Mouse (Mus musculus): ENCODE data around the gene Olfr437. TPM values are rescaled to one million over a fixed set of nuclear protein-coding genes. Genes with fewer than 3 reads are reported as not detected.
"Not testable (repeated sequence)": the region's sequence is repeated elsewhere in the genome, so short reads cannot be mapped to it uniquely, and the experiment has no call there.

The Olfr437 gene
- polyA plus RNA-seq (2016; fragmentation: Nextera tagmentation; extraction: Ambion mirVana), result not detected in 2 replicates

DNA sequence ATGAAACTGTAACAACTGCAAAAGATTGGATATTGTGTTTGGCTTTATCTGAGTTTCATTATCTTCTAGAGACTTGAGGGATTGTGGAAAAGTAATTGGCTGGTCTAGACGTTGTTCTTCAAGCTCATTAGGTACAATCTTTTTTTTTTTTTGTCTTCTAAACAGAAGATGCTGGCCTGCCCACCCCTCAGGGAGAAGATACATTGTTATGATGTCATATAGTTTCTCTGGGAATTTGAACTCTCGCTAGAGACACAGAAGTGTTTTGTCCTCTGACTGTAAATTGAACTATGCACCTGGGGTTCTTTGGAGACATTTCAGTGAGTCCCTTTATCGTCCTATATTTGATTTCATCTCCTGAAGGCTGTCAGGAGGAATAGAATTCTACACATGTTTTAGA is at the start of gene Olfr437:
Olfr437 (plus strand) TSS at position 301 of the 400 bp plus-strand sequence.
- H3K36me3 ChIP-seq (replicated peaks), result no peaks in the 10 kb centered on the region
- no peak within 1 kb of the TSS for H3K27ac ChIP-seq
- DNase-seq (ENCODE audit: extremely low spot score, low spot score), result no peak
- H3K4me3 ChIP-seq, result no peak within 1 kb of the TSS
- WGBS, result 72% methylated on average over 3 of the region's 3 CpGs
- no peaks in the 10 kb centered on the region for H3K9me3 ChIP-seq
- no peaks in the 10 kb centered on the region for H3K27me3 ChIP-seq (ENCODE audit: poor library complexity, severe bottlenecking)
- H3K4me1 ChIP-seq, result no peaks in the 10 kb centered on the region

- H3K27me3 ChIP-seq (ENCODE audit: poor library complexity, severe bottlenecking); H3K4me3 ChIP-seq; DNase-seq (ENCODE audit: extremely low spot score, low spot score); H3K9me3 ChIP-seq; H3K36me3 ChIP-seq (replicated peaks); H3K4me1 ChIP-seq; H3K27ac ChIP-seq: not testable (repeated sequence)
- 93% methylated on average over 2 of the region's 2 CpGs for WGBS
Measured at GRCm38 (mm10) chr6:43146267-43146666, 16.8 kb upstream of the Olfr437 start, which contains the start of gene Olfr237-ps1. Gene Olfr237-ps1 (plus strand): TSS chr6:43146567.

DNA sequence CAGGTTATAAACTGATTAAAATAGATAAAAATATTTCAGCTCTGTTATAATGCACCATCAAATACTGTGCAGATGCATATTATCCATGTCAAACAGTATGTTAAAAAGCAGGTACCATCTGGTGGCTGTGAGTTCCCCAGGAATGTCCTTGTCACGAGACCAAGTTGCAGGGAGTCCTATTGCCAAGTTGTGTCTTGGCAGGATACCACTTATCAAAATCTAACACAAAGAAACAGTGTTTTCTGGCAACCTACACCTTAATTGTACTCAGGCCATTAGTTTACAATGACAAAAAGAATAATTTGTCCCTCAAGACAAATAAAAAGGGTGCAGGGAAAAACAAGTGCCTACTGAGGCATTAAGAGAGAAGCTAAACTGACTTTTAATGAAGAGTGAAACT is 3.6 kb upstream of the Olfr437 start:
- Histone ChIP-seq H3K36me3 (replicated peaks) (no peaks in the 10 kb centered on the region), H3K4me3 (no peak overlapping the region), H3K4me1 (no peaks in the 10 kb centered on the region), H3K9me3 (no peaks in the 10 kb centered on the region), H3K27me3 (ENCODE audit: poor library complexity, severe bottlenecking) (no peaks in the 10 kb centered on the region), H3K27ac (no peak overlapping the region)
- no peak for DNase-seq (ENCODE audit: extremely low spot score, low spot score)
- 78% methylated on average over 1 of the region's 1 CpGs for WGBS

DNA sequence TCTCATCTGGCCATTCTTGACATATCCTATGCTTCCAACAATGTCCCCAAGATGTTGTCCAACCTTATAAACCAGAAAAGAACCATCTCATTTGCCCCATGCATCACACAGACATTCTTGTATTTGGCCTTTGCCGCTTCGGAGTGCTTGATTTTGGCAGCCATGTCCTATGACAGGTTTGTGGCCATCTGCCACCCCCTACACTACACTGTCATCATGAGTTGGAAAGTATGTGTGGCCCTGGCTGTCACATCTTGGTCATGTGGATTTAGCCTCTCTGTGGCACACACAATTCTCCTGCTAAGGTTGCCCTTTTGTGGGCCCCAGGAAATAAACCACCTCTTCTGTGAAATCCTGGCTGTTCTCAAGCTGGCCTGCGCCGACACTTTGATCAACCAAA is 4.2 kb downstream of the Olfr437 start:
- no peak for DNase-seq (ENCODE audit: extremely low spot score, low spot score)
- Histone ChIP-seq H3K9me3 (no peaks in the 10 kb centered on the region), H3K36me3 (replicated peaks) (no peaks in the 10 kb centered on the region), H3K4me1 (no peaks in the 10 kb centered on the region), H3K4me3 (no peak overlapping the region), H3K27me3 (ENCODE audit: poor library complexity, severe bottlenecking) (no peaks in the 10 kb centered on the region), H3K27ac (no peak overlapping the region)
- 90% methylated on average over 4 of the region's 4 CpGs for WGBS

DNA sequence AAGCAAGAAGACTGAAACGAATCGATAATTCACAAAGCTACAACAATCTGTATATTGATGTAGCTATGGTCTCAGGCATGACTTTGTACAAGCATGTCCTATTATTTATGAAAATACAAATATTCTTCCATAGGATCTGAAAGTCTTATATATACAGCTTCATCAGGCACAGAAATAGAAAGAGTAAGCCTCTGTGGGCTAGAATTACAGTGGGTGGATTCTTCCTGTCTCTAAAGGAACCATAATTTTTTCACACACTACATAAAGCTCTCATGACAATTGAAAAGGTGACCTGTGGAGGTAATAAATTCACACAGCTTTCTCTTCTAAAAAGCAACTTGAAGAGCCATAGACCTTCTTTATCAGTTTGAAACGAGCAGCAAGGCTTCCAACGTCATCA is 8.8 kb downstream of the Olfr437 start, which contains the start of gene Olfr13:
Olfr13 (plus strand) TSS at position 301 of the 400 bp plus-strand sequence.
- WGBS, result 81% methylated on average over 4 of the region's 4 CpGs
- Histone ChIP-seq H3K27me3 (ENCODE audit: poor library complexity, severe bottlenecking) (no peaks in the 10 kb centered on the region), H3K9me3 (no peaks in the 10 kb centered on the region), H3K4me1 (no peaks in the 10 kb centered on the region), H3K36me3 (replicated peaks) (no peaks in the 10 kb centered on the region), H3K27ac (no peak within 1 kb of the TSS), H3K4me3 (no peak within 1 kb of the TSS)
- no peak for DNase-seq (ENCODE audit: extremely low spot score, low spot score)

- Histone ChIP-seq H3K4me1 (no peaks in the 10 kb centered on the region), H3K27me3 (ENCODE audit: poor library complexity, severe bottlenecking) (no peaks in the 10 kb centered on the region), H3K36me3 (replicated peaks) (no peaks in the 10 kb centered on the region), H3K4me3 (no peak overlapping the region), H3K27ac (no peak overlapping the region), H3K9me3 (no peaks in the 10 kb centered on the region)
- 88% methylated on average over 1 of the region's 1 CpGs for WGBS
- DNase-seq (ENCODE audit: extremely low spot score, low spot score), result no peak
Measured at GRCm38 (mm10) chr6:43178129-43178528, 15.0 kb downstream of the Olfr437 start.

DNA sequence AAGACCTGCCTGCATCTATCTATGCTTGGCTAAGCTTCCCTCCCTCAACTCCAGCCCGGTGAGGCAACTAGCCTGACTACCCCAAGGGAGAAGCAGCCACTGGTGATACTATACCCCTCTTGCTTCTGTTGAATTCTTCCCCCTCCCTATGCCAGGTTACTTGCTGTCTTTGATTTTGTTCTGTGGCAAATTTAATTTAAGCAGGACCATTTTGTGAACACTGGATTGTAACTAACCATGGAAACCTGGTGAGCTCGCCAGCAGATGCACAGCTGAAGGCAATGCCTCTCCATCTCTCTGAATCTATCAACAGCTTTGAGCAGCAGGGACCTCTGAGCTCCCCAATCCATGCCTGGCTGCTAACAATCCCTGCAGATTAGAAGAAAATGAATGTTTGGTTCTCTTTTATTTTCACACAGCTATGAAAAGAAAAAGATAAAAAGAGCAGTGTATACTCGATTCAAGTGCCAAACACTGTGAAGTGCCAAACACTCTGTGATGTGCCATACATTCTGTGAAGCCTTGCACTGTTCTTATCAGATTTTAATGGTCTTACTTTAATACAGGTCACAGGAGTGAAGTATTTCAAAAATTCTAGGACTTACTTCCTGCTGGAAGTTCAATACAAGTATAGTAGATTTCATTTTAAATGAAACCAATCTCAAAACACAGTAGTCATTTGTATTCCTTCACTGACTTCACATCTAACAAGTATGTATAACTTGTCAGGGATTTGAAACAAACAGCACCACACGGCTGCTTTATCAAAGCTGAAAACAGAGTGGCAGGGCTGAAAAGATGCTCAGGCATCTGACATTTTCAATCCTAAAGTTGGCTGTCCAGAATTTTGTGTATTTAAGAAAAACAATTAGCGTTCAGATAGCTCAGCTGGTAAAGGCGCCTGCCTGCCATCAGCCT is 15.8 kb downstream of the Olfr437 start:
- Histone ChIP-seq H3K27ac (no peak overlapping the region), H3K27me3 (ENCODE audit: poor library complexity, severe bottlenecking) (no peaks in the 10 kb centered on the region), H3K9me3 (no peaks in the 10 kb centered on the region), H3K36me3 (replicated peaks) (no peaks in the 10 kb centered on the region), H3K4me1 (no peaks in the 10 kb centered on the region), H3K4me3 (no peak overlapping the region)
- no peak for DNase-seq (ENCODE audit: extremely low spot score, low spot score)
- WGBS, result 76% methylated on average over 6 of the region's 6 CpGs

DNA sequence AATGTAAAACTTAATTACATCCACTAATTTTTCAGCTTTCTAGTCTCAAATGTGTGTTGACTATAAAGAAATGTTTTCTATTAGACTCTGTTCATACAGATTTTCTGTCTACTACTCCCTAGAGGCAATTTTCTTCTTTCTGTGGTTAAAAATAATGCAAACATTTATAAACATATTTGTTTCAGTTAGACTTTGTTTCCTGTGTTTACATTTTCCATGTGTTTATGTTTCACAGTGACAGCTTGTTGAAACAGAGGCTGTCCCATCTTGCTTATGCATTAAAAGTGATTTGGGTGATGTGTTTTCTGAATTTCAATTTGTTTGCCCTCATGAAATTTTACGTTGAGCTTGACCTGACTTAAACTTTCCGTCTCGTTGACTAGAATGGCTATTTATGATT is 27.9 kb downstream of the Olfr437 start:
- Histone ChIP-seq H3K27me3 (ENCODE audit: poor library complexity, severe bottlenecking) (no peaks in the 10 kb centered on the region), H3K9me3 (no peaks in the 10 kb centered on the region), H3K4me1 (no peaks in the 10 kb centered on the region), H3K36me3 (replicated peaks) (no peaks in the 10 kb centered on the region), H3K27ac (no peak overlapping the region), H3K4me3 (no peak overlapping the region)
- 89% methylated on average over 3 of the region's 3 CpGs for WGBS
- no peak for DNase-seq (ENCODE audit: extremely low spot score, low spot score)

DNA sequence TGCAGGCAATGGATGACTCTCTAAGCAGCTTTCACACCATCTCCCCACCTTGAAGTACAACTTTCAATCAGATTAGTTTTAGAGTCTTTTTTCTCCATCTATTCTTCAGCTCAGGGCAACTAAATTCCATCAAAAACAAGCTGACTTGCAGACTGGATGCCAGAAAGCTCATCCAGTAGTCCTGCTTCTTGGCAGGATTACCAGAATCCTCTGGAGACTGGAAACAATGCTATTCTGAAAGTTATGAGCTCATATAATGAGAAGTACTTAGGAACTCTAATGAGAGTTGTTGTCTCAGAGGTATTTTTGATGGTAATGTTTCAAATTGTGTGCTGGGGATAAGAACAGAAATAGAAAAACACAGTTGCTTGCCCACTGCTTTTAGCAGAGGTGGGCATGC is 33.7 kb downstream of the Olfr437 start, which contains the start of gene Olfr435:
Olfr435 (plus strand) TSS at position 366 of the 400 bp plus-strand sequence.
- no peak within 1 kb of the TSS for H3K4me3 ChIP-seq
- H3K27ac ChIP-seq, result no peak within 1 kb of the TSS
- DNase-seq (ENCODE audit: extremely low spot score, low spot score), result no peak
- no peaks in the 10 kb centered on the region for H3K27me3 ChIP-seq (ENCODE audit: poor library complexity, severe bottlenecking)
- no peaks in the 10 kb centered on the region for H3K9me3 ChIP-seq
- no peaks in the 10 kb centered on the region for H3K4me1 ChIP-seq
- no peaks in the 10 kb centered on the region for H3K36me3 ChIP-seq (replicated peaks)

DNA sequence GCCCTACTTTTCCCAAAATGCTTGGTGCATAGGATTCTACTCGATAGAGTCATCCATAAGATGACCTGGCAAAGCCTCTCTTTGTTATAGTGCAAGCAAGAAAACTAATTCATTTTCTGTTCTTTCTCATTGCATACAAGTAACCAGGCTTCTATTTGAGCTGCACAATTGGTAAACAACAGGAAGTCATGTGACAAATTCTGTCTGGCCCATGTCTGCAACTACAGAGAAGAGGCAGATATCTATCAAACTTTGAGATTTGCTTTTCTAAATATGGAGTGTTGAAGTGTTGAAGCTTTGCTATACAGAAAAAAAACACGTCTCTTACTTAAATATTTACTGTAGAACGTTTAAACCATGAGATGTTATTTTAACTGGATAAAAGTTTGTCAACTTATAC is 35.0 kb downstream of the Olfr437 start:
- no peak for DNase-seq (ENCODE audit: extremely low spot score, low spot score)
- Histone ChIP-seq H3K4me1 (no peaks in the 10 kb centered on the region), H3K4me3 (no peak overlapping the region), H3K9me3 (no peaks in the 10 kb centered on the region), H3K27me3 (ENCODE audit: poor library complexity, severe bottlenecking) (no peaks in the 10 kb centered on the region), H3K36me3 (replicated peaks) (no peaks in the 10 kb centered on the region), H3K27ac (no peak overlapping the region)
- WGBS, result 90% methylated on average over 3 of the region's 3 CpGs

DNA sequence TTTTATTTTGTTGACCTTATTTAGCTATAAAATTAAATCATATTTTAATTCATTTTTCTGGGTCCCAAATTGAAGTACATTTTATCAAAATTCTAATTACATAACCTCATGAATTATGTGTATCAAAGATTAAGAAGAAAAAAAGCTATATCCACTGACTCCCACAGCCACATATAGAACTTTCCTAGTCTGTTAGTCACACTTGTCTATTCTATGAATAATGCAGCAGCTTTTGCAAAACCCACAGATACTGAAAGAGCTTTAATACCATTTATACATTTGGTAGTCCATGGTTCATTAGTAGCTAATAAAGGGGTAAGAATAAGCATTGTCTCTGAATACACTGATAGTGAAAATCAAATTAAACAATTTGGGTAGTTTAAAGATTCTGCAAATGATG is 39.7 kb downstream of the Olfr437 start:
- Histone ChIP-seq H3K27me3 (ENCODE audit: poor library complexity, severe bottlenecking) (no peaks in the 10 kb centered on the region), H3K4me3 (no peak overlapping the region), H3K27ac (no peak overlapping the region), H3K9me3 (no peaks in the 10 kb centered on the region), H3K4me1 (no peaks in the 10 kb centered on the region), H3K36me3 (replicated peaks) (no peaks in the 10 kb centered on the region)
- DNase-seq (ENCODE audit: extremely low spot score, low spot score), result no peak

GRCm38 (mm10) chr6:43205355-43205754 is 42.3 kb downstream of the Olfr437 start:
- 40% methylated on average over 2 of the region's 2 CpGs for WGBS
- H3K27me3 ChIP-seq (ENCODE audit: poor library complexity, severe bottlenecking), result no peaks in the 10 kb centered on the region
- H3K36me3 ChIP-seq (replicated peaks), result no peaks in the 10 kb centered on the region
- no peaks in the 10 kb centered on the region for H3K4me1 ChIP-seq
- no peak overlapping the region for H3K4me3 ChIP-seq
- H3K27ac ChIP-seq, result no peak overlapping the region
- no peaks in the 10 kb centered on the region for H3K9me3 ChIP-seq
- DNase-seq (ENCODE audit: extremely low spot score, low spot score), result no peak

GRCm38 (mm10) chr6:43212873-43213272 is 49.8 kb downstream of the Olfr437 start, which contains the start of gene Olfr434:
Gene Olfr434 (plus strand): TSS chr6:43213021.
- DNase-seq (ENCODE audit: extremely low spot score, low spot score); H3K4me1 ChIP-seq; H3K27ac ChIP-seq; H3K4me3 ChIP-seq; H3K27me3 ChIP-seq (ENCODE audit: poor library complexity, severe bottlenecking); H3K9me3 ChIP-seq; H3K36me3 ChIP-seq (replicated peaks): not testable (repeated sequence)

All from forebrain, embryonic 10.5 days (tissue).